Mouse (Mus musculus) E14TG2a.4 (cell line): ENCODE results near the gene Krtap4-1.

Experiments
- CTCF ChIP-seq: conservative IDR thresholded peaks from 2 replicates; pipeline ENCODE4 v1.5.1; 2014; ENCODE audit warnings: low read length
- NANOG ChIP-seq: IDR thresholded peaks from 2 replicates; pipeline ENCODE4 v1.6.1; 2014; ENCODE audit warnings: borderline replicate concordance, low read length, mixed read lengths

DNA sequence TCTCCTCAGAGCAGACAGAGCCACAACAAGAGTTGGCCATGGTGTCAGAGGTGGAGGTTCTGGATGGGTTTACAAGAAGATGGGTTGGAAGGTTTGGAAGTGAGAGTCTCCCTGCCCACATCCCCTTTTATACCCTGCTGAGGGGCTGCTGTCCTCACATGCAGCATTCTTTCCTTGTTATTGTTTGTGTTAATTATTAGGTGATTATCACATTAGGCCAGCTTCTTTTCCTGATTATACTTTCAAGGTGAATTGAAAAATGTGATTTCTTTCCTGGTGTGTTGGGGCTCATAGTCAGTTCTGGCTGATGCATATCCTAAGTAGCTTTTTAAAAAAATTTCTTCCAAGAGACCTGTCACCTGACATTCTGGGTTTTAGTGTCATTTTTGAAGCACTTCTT lies 37.8 kb upstream of the Krtap4-1 start, which contains the start of gene Krtap4-6:
- no peak for TF ChIP-seq CTCF
- TF ChIP-seq NANOG, result no peak
